Mouse (Mus musculus) mesoderm, embryonic 11.5 days (tissue): Measurements from ENCODE around the gene Eif4ebp2.

ENCODE experiments used
- DNase-seq: peaks from one replicate; pipeline ENCODE4 v3.0.0-alpha.2; 2012; ENCODE audit warnings: low read depth, low spot score

Eif4ebp2 gene

DNA sequence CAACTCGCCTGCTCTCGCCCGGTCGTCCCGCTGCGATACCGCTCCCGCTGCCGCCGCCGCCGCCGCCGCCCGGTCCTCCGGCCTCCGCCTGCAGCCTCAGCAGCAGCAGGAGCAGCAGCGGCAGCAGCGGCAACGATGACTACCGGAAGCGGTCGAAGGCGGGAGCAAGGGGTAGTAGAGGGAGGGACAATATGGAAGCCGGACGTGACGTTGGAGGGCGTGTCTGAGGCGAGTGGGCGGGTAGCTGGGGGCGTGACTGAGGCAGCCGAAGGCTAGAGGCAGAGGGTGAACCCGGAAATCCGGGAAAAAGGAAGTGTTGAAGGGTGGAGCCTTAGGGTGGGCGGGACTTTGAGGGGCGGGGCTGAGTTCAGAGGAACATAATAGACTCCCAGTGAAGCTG, at the start of gene Eif4ebp2:
Gene Eif4ebp2 (minus strand): TSS at position 17 of the 400 bp plus-strand sequence.
- peak; percentile 98 for DNase-seq

DNA sequence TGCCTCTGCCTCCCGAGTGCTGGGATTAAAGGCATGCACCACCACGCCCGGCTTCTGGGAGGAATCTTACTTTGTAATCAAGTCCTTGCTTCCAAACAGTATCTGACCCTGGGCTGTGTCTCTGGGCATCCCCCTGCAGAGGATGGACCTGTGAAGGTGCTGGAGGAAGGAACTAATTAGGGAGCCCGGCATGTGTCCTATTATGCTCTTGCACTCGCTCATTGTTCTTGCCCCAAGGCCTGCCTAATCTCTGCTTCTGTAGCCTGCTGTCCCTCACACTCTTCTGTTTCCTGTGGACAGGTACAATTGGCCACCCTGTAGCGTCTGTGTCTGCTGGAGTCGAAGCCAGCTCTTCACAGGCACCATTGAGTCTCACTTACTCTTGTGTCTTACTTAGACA, 48.3 kb upstream of the Eif4ebp2 start:
- DNase-seq = no peak

DNA sequence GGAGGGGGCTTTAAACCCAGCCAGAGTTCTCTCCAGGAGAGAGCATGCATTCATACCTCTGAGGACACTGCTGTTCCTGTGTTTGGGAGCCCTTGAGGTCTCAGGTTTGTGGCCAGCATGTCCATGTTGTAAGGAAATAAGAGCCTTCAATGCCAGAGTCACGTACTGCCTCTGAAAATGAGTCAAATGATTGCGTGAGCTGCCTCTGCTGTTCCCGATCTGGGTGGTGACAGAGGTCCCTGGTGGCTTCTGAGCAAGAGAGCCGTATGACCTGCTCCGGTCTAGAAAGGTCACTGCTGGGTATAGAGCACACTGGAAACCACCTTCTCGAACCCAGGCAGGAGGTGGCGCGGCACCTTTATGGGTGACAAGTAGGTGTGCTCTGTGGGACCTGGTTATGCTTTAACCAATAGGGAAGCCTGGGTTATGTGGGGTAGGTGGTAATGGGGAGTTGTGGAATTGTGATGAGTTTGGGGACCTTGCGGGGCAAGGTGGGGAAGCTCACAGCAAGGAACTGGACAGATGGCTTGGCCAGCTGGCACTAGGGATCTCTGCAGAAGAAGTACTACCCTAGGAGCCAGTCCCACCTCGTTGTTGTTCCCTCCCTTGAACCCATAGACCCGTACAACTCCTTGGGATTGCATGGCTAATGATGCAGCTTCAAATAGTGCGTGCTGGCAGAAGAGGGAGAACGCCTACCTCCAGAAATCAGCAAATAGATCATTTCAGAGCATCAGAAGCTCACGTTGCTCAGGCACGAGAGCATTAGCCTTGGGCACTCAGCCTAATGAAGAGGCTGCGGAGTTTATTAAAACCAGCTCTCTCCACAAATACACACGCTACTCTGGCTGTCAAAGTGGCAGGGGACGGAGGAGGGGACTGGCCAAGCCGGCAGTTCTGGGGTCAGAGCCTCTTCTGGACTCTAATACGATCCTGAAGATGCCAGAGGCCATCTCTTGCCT, 47.3 kb upstream of the Eif4ebp2 start:
- DNase-seq = no peak

DNA sequence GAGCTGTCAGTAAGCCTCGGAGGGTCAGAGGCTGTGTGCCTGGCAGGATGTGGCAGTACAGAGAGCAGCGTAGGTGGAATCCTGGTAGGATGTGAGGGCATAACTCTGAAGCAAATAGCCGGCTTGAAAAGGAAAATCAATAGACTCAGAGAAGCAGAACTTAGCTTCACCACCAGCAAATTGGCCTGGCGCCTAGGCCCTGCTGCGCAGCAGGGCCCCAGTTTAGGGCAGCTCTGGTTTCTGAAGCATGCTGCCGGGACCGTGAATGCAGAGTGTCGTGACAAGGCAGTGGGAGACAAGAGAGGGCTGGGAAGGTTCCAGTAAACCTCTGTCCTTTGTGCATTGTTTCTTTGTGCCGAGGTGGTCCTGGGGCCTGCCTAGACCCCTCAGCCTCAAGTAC, 43.8 kb upstream of the Eif4ebp2 start:
- DNase-seq = no peak

DNA sequence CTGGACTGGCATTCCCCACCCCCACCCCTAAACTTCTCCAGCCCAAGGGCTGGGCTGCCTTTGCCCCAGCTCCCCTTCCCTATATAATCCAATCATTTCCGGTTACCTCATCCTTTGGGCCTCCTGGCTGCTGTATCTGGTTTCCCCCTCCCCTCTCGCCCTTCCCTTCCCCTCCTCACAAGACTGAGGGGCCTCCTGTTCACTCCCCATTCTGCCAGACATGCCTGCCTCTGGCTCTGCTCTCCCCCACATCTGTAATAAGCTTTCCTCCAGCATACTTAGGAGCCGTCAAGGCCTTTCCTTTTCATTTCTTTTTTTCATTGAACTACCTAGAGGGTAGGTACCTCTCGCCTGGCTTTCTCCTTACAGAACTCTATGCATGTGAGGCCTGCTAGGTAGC, 43.0 kb upstream of the Eif4ebp2 start:
- no peak for DNase-seq

DNA sequence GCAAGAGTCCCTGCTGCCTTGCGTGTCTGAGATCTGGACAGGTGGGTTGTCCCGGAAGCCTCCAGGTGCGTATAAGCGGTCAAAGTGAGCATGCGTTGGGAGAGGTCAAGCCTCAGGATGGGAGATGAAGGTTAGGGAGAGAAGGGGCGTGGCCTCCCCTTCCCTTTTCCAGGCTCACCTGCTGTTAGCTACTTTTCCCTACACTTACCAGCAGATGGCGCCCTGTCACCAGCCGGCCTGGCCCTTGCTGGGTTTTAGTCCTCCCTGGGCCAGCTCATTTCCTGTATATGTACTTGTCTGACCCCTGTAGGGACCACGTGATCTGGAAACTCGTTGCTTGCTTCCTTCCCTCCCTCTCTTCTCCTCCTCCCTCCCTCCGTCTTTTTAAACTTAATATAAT, 39.6 kb upstream of the Eif4ebp2 start:
- DNase-seq = peak; percentile 88

DNA sequence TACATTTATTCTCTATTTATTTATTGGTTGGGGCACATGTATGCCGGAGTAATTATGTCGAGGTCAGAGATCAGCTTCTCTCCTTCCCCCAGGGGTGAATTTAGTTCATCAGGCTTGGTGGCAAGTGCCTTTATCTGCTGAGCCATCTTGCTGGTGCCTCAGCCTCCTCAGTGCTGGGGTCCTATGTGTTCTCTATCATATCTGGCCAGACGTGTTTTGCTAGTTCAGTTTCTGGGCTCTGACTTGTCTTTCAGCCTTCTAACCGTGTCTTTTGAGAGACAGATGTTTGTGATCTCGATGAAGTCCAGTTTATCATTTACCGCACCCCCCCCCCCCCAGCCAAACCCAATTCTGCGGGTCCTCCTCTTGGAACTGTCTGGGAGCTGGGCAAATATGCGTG, 39.1 kb upstream of the Eif4ebp2 start:
- no peak for DNase-seq

DNA sequence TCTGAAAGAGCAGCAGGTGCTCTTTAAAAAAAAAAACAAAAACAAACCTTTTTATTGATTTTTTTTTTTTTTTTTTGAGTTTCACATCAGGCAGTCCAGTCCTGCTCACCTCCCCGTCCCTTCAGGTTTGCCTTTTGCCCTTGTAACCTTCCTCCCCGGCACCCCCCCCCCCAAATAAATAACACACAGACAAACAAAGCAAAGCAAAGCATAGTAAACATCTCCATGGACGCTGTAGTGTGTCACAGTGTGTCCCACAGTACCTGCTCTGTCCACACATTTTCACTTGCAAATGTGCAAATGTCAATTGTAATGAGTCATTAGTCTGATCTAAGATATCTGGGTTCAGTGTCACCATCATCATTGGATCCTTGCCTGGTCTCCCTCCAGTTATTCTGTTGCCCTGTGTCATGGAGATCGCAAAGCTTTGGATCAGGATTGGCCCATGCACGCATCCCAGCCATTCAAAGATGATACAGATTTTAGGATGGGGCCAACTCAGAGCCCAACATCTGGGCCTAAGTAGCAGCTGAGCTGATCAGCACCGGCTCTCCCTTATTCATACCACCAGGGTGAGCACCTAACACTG, 36.2 kb upstream of the Eif4ebp2 start:
- no peak for DNase-seq

DNA sequence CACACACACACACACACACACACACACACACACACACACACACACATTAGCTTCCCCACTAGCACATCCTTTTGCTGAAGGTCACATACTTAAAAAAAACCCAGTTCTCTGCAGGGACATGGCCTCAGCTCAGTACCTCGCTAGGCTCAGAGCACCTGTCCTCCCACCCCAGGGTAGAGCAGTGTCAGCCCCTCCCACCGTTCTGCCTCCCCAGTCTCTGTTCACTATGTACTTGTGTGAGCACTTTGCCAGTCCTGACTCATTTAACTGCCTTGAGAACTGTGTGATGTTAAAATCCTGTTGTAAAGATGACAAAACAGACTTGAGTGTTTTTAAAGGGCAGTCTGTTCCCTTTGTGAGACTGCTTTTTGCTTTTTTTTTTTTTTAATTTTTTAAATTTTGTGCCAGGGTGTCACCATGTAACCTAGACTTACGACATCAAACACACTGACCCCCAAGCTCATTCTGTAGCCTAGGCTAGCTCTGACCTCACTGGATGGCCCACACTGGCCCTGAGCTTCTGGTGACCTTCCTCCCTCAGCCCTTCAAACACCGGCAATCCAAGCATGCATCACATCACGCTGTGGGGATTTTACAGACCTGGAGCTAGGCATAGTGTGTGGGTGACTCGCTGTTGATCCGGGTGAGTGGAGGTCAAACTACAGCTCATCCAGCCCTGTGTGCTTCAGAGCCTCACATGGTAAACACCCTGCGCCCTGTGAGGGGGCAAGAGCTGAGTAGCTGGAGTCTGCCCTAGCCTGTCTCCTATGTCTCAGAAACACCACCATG, 34.3 kb upstream of the Eif4ebp2 start:
- no peak for DNase-seq

DNA sequence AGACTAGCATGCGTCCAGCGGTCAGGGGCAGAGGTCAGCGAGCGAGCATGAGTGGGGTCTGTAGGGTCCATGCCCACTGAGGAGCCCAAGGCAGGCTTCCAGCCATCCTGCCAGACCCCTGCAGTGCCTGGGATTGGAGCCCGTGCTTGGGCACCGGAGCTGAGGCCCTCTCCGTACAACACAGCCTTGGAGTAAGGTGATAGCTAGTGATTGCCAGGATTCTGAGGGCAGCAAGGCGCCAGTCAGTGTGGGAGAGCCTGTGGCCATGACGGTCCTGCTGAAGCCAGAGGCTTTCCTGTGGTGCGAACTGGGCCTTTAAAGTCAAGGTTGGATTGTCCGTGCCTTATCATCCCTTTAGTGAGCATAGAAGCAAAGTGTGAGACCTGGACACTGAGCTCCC, 32.3 kb upstream of the Eif4ebp2 start:
- no peak for DNase-seq

DNA sequence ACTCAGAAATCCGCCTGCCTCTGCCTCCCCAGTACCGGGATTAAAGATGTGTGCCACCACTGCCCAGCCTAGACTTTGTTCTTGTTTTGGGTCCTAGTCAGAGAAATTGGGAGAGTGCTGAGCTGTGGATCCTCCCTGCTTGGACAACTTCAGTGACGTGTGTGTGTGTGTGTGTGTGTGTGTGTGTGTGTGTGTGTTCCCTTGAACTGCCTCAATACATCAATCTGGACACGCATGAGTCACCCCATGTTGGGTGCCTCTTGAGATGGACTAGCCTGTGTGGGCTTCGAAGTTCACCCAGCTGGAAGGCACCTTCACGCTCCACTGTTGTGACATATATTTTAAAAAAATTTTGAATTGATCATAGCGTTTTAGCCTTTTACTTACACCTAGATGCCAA, 30.3 kb upstream of the Eif4ebp2 start:
- no peak for DNase-seq

DNA sequence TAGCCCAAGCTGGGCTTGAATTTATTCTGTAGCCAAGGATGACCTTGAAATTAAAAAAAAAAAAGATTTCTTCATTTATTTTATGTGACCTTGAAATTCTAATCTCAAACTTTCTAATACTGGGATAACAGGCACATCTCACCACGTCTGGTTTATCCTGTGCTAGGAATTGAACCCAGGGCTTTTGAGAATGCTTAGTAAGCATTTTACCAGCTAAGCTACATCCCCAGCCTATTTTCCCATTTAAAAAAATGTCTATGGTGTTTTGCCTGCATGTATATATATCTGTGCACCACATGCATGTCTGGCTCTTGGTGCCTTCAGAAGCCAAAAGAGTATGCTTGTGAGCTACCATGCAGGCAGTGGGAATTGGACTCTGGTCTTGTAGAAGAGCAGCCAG, 28.0 kb upstream of the Eif4ebp2 start:
- DNase-seq = no peak

DNA sequence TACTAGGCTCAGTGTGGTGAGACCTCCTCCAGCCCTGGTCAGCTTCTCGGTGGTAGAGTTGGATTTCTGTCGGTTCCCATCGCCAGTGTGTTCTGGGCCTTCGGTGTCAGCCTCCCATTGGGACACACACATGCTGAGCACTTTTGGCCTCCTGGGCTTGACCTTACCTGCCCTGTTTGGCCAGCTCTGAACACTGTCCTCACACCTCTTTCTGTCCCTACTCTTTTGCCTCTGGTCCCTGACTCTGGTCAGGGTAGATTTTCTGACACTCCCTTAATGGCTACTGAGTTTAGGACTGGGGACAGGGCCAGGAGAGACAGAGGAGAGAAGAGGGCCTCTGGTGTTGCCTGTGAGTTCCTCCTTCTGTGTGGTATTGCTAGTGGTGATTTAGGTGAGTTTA, 27.5 kb upstream of the Eif4ebp2 start:
- no peak for DNase-seq

DNA sequence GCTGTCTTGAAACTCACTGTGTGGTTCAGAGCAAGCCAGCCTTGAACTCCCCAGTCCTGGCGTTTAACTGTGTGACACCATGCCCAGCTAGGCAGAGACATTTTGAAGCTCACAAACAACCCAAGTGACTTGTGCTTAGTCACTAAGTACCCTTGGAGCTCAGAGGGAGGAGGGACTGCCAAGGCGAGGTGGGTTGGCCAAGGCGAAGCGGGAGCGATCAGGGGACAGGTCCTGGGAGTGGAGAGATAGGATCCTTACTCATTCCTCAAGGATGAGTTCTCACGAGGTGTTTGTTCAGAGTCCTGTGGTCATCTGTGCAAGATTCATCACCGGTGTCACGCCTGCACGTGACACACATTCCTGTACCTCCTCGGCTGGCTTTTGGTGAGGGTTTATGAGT, 27.0 kb upstream of the Eif4ebp2 start:
- no peak for DNase-seq

DNA sequence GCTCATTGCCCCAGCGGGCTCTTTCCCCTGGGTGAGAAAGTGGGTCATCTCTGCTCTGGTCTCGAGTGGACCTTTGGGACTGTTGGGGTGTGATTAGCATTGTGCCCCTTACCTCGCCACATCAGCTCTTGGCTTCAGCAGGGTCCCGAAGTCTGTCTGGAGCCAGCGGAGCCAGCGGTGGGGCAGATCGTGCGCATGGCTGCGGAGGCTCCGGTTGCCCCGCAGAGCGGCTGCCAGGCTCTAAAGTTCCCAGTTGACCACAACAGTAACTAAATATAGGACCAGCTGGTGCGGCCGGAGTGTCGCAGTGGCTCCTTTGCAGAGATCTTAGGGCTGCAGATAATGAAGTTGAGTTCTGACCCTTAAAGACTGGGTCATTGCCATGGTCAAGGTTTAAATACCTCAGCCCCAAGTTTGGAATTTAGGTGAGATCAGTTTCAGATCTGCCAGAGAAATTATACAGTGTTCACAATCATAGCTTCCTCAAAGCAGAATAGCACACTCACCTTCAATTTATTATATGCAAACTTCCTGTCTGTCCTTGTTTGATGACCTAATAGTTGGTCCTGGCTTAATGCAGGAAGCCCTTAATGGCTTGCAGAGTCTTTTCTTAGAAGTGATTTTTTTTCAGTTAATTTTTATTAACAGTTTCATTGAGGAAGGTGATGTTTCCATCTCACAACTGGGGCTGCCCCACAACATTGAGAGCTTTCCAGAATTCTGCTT, 24.1 kb upstream of the Eif4ebp2 start:
- DNase-seq = no peak

DNA sequence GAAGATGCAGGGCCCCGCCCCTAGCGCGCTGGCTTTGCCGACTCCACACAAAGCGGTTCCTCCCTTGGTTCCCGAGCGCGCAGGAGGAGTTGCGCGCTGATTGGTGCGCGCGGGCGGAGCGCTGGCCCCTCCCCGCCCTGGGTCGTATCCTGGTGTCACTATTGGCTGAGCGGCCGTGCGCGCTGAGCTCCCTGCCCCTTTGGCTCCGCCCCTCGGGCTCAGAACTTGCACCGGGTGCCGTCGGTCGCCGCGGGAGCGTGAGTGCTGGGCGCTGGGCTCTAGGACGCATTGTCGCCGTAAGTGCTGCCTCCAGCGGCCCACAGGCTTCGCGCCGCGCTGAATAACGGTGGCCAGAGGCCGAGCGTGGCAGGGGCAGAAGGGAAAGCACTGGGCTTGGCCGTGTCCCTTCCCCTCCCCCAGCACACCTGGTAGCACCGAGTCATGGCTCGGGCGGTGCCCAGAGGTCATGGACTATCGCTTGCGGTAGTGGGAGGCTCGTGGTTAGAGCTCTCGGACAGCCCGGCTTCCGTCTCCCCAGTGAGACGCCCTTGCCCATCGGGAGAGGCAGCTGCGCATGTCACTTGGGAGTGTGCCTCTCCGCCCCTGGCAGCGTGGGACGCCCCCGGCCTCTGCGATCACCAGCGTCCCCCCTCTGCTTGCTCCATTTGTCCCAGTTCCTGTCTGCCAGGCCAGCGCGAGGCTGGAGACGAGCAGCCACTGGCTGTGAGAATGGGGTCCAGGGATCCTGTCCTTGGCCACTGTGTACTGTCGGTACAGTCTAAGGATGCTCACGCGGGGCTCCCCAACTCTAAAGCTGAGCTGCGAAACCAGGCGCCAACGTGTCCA, 23.4 kb upstream of the Eif4ebp2 start, which contains the start of gene Lrrc20:
Gene Lrrc20 (plus strand): TSS at position 208 of the 846 bp plus-strand sequence.
- peak; percentile 97 for DNase-seq

DNA sequence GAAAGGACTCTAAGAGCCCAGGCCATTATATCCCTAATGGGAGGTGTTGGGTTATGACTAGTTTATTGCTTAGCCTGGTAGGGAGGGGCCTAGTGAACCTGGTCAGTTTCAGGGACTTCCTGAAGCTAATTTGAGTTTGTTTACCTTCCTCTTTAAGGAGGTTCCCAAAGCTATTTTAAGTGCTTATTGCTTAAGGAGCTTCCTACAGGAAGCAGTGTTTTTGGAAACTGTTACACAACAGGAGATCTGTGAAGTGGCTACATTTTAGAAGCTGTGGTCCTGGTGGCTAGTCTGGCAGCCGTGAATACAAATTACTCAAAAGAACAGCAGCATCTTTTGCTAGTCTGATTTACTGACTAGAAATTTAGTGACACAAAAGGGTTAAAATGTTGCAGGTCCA, 21.9 kb upstream of the Eif4ebp2 start:
- no peak for DNase-seq

DNA sequence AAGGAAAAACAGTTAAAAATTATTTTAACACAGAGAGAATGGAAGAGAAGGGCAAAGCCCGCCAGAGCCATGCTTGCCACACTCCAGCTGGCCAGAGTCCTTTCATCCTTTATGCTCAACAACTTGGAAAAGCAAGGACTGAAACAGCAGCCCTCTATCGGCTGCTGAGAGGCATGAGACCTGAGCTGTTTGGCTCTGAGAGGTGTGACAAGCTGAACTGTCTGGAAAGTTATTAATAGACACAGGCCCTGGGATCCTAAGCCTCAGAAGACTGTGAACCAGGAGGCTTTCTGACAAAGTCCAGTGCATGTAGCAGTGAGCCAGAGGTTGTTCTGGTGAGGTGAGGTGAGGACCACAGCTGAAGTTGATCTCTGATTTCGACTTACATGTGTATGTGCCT, 21.2 kb upstream of the Eif4ebp2 start:
- DNase-seq = no peak

DNA sequence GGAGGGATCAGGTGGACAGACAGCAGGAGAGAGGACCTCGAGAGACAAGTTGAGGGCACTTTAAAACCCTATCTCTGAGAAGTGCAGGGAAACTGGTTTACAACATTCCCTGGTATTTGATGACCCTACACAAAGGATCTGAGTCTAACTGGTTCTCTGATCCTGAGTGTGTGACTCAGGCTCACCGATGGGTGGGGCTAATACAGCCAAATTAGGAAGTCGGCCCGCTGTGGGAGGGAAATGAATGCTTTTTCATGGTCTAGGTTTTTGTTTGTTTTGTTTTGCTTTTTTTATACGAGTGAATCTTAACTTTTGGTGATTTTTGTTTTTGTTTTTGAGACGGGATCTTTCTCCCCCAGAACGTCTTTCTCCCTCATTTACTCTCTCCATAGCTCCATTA, 16.4 kb upstream of the Eif4ebp2 start:
- DNase-seq = no peak

DNA sequence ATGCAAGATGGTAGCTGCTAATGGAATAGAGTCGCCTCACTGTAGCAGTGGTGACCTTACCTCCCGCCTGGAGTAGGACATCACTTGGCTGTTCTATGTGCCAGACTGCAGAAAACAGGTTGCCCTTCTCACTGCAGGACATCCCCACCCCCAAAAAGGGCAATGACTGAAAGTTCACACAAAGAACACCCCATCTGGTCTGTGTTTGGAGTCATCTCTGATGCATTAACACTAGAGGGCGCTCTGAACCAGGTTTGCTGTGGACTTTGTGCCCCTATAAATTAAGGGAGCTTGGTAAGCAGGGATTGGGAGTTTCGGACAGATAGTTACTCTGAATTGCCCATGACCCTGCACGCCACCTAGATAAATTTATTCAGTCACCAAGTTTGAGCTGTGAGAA, 14.4 kb upstream of the Eif4ebp2 start:
- peak; percentile 69 for DNase-seq

DNA sequence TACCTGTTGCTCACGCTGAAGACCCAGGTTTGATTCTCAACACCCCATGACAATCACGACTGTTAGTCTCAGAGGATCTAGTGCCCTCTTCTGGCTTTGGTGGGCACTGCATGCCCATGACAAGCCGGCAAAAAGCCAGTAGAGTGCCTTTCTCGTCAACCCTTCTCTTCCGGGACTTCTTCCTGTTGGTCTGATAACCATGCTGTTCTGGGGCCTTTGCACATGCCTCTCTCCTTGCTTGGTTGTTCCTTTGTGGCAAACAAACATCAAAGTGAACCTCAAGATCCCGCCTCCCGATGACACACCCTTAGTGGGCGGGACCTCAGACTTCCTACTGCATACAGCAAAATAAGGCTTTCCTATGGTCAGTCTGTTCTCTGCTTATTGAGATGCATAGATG, 13.8 kb upstream of the Eif4ebp2 start:
- no peak for DNase-seq
